Mouse (Mus musculus) gastrocnemius, postnatal 10 days (tissue): ENCODE measurements around the gene Fmnl1. TPM values are rescaled to one million over a fixed set of nuclear protein-coding genes. Genes with fewer than 3 reads are reported as not detected.
"Not testable (repeated sequence)": the region's sequence is repeated elsewhere in the genome, so short reads cannot be mapped to it uniquely, and the experiment has no call there.

Source experiments
- DNase-seq: peaks from one replicate; pipeline ENCODE4 v3.0.0; 2021; ENCODE audit warnings: mixed read lengths
- total RNA-seq, 2 experiments: library from RNA; stranded (reverse); gene quantifications; 2 replicates each; pipeline ENCODE4 v1.2.3; 2021

The Fmnl1 gene
- total RNA-seq, 2 experiments from 2014 or later, result 6.3 to 8.9 TPM

- not testable (repeated sequence) for DNase-seq
Measured at GRCm38 (mm10) chr11:103222718-103223117, 51.8 kb downstream of the Fmnl1 start.

- no peak for DNase-seq
Measured at GRCm38 (mm10) chr11:103223444-103223843, 52.5 kb downstream of the Fmnl1 start.

GRCm38 (mm10) chr11:103223951-103224456, 53.1 kb downstream of the Fmnl1 start:
- peak; percentile 54 for DNase-seq

- DNase-seq, result no peak
Measured at GRCm38 (mm10) chr11:103229608-103230007, 58.7 kb downstream of the Fmnl1 start.

- no peak for DNase-seq
Measured at GRCm38 (mm10) chr11:103230626-103231025, 59.7 kb downstream of the Fmnl1 start.

- no peak for DNase-seq
Measured at GRCm38 (mm10) chr11:103231367-103231766, 60.5 kb downstream of the Fmnl1 start.

GRCm38 (mm10) chr11:103232966-103233365, 62.1 kb downstream of the Fmnl1 start:
- DNase-seq, result peak; percentile 91

GRCm38 (mm10) chr11:103234447-103234846, 63.5 kb downstream of the Fmnl1 start:
- DNase-seq, result no peak

- peak; percentile 69 for DNase-seq
Measured at GRCm38 (mm10) chr11:103235702-103236101, 64.8 kb downstream of the Fmnl1 start.

GRCm38 (mm10) chr11:103236431-103236830, 65.5 kb downstream of the Fmnl1 start:
- no peak for DNase-seq

- no peak for DNase-seq
Measured at GRCm38 (mm10) chr11:103236903-103237302, 66.0 kb downstream of the Fmnl1 start.

- DNase-seq, result no peak
Measured at GRCm38 (mm10) chr11:103237757-103238156, 66.8 kb downstream of the Fmnl1 start.

- DNase-seq, result no peak
Measured at GRCm38 (mm10) chr11:103240740-103241139, 69.8 kb downstream of the Fmnl1 start.

- no peak for DNase-seq
Measured at GRCm38 (mm10) chr11:103244856-103245255, 73.9 kb downstream of the Fmnl1 start.

GRCm38 (mm10) chr11:103246081-103246730, 75.3 kb downstream of the Fmnl1 start:
- DNase-seq, result no peak

- DNase-seq, result no peak
Measured at GRCm38 (mm10) chr11:103246731-103247290, 75.9 kb downstream of the Fmnl1 start.

GRCm38 (mm10) chr11:103247504-103248177, 76.7 kb downstream of the Fmnl1 start:
- peak; percentile 84 for DNase-seq

Other genes starting within 250 kb of the Fmnl1 start
- gene Kif18b, start 246.0 kb upstream of the Fmnl1 start, total RNA-seq, result 1 to 10 TPM; 4.0 to 5.7 TPM
- under 1 TPM; 0.31 to 0.93 TPM for gene C1ql1, start 224.4 kb upstream of the Fmnl1 start, total RNA-seq
- 10 to 100 TPM; 41.5 to 49.7 TPM for gene Nmt1, start 142.9 kb upstream of the Fmnl1 start, total RNA-seq
- gene Dcakd, start 142.8 kb upstream of the Fmnl1 start, total RNA-seq, result 10 to 100 TPM; 34.9 to 45.5 TPM
- 1 to 10 TPM; 5.8 to 8.6 TPM for gene Plcd3, start 69.4 kb upstream of the Fmnl1 start, total RNA-seq
- gene Acbd4, start 69.4 kb upstream of the Fmnl1 start, total RNA-seq, result 10 to 100 TPM; 34.9 to 50.5 TPM
- 10 to 100 TPM; 24.0 to 26.7 TPM for gene Hexim1, start 54.9 kb upstream of the Fmnl1 start, total RNA-seq
- gene Hexim2, start 38.7 kb upstream of the Fmnl1 start, total RNA-seq, result 1 to 10 TPM; 5.8 to 6.7 TPM
- gene 1700023F06Rik, start 37.5 kb downstream of the Fmnl1 start, total RNA-seq, result not detected
- gene Spata32, start 47.3 kb downstream of the Fmnl1 start, total RNA-seq, result not detected
- 1 to 10 TPM; 3.3 to 5.0 TPM for gene Map3k14, start 96.4 kb downstream of the Fmnl1 start, total RNA-seq
- gene Arhgap27, start 192.6 kb downstream of the Fmnl1 start, total RNA-seq, result 10 to 100 TPM in 1 of 2 experiments, 1 to 10 TPM in 1; 9.7 to 12.6 TPM
- gene Plekhm1, start 241.6 kb downstream of the Fmnl1 start, total RNA-seq, result 10 to 100 TPM in 1 of 2 experiments, 1 to 10 TPM in 1; 8.2 to 10.3 TPM